Mouse (Mus musculus) G1E (cell line): ENCODE measurements around the gene Akt2.

Experiments used
- CTCF ChIP-seq: IDR thresholded peaks from 2 replicates; pipeline ENCODE4 v1.5.1; 2012; ENCODE audit warnings: low read depth, low read length, inconsistent platforms, mixed read lengths
- TAL1 ChIP-seq: conservative IDR thresholded peaks from 2 replicates; pipeline ENCODE4 v1.6.1; 2012; ENCODE audit warnings: low read depth, low read length, inconsistent platforms, mixed read lengths

- no peak for TF ChIP-seq CTCF
- no peak for TF ChIP-seq TAL1
These were observed 22.6 kb downstream of the Akt2 start for GRCm38 (mm10) chr7:27613751-27614499.
